Mouse (Mus musculus): ENCODE measurements around the gene Mfsd4b3. TPM values are rescaled to one million over a fixed set of nuclear protein-coding genes. Genes with fewer than 3 reads are reported as not detected.
A peak's percentile ranks its signal among the peaks of the same experiment; 100 is the strongest.

Mfsd4b3 gene
- polyA plus RNA-seq, 1 experiment from 2014 or later, result not detected

- no peak overlapping the region for H3K9ac ChIP-seq
- H3K36me3 ChIP-seq (ENCODE audit: poor library complexity, severe bottlenecking), result no peaks in the 10 kb centered on the region
- H3K27ac ChIP-seq, result no peak overlapping the region
- no peaks in the 10 kb centered on the region for H3K27me3 ChIP-seq
- no peak overlapping the region for H3K4me2 ChIP-seq
- ATAC-seq, result no peak
- H3K4me1 ChIP-seq, result no peaks in the 10 kb centered on the region
- no peak overlapping the region for H3K4me3 ChIP-seq
- H3K9me3 ChIP-seq (replicated peaks), result no peaks in the 10 kb centered on the region
Observed at GRCm38 (mm10) chr10:39912616-39913015, 47.3 kb downstream of the Mfsd4b3 start.

- no peak for ATAC-seq
- H3K9ac ChIP-seq, result no peak overlapping the region
- no peak overlapping the region for H3K4me2 ChIP-seq
- no peaks in the 10 kb centered on the region for H3K36me3 ChIP-seq (ENCODE audit: poor library complexity, severe bottlenecking)
- no peaks in the 10 kb centered on the region for H3K4me1 ChIP-seq
- WGBS, result 72% methylated on average over 13 of the region's 13 CpGs
- H3K27me3 ChIP-seq, result no peaks in the 10 kb centered on the region
- H3K4me3 ChIP-seq, result no peak overlapping the region
- H3K9me3 ChIP-seq (replicated peaks), result no peaks in the 10 kb centered on the region
- no peak overlapping the region for H3K27ac ChIP-seq
Observed at GRCm38 (mm10) chr10:39908768-39909441, 51.0 kb downstream of the Mfsd4b3 start.

GRCm38 (mm10) chr10:39906799-39907658, 52.9 kb downstream of the Mfsd4b3 start:
- H3K27ac ChIP-seq, result no peak overlapping the region
- H3K4me1 ChIP-seq, result no peaks in the 10 kb centered on the region
- no peak overlapping the region for H3K4me2 ChIP-seq
- ATAC-seq, result no peak
- H3K9me3 ChIP-seq (replicated peaks), result no peaks in the 10 kb centered on the region
- no peaks in the 10 kb centered on the region for H3K36me3 ChIP-seq (ENCODE audit: poor library complexity, severe bottlenecking)
- H3K9ac ChIP-seq, result no peak overlapping the region
- WGBS, result 83% methylated on average over 10 of the region's 10 CpGs
- H3K4me3 ChIP-seq, result no peak overlapping the region
- H3K27me3 ChIP-seq, result no peaks in the 10 kb centered on the region

- ATAC-seq, result no peak
- H3K36me3 ChIP-seq (ENCODE audit: poor library complexity, severe bottlenecking), result no peaks in the 10 kb centered on the region
- 71% methylated on average over 3 of the region's 3 CpGs for WGBS
Observed at GRCm38 (mm10) chr10:39904191-39904590, 55.8 kb downstream of the Mfsd4b3 start.

GRCm38 (mm10) chr10:39898874-39899371, 61.0 kb downstream of the Mfsd4b3 start, which contains the start of gene Mfsd4b4:
Gene Mfsd4b4 (minus strand): TSS chr10:39899238.
- H3K9ac ChIP-seq, result peak within 1 kb of the TSS; percentile 81
- peak within 1 kb of the TSS; percentile 41; the same call in 1 of the 2 replicates for H3K27ac ChIP-seq
- peaks cover 14% of the 10 kb centered on the region for H3K4me1 ChIP-seq
- peak within 1 kb of the TSS; percentile 85 for H3K4me2 ChIP-seq
- H3K4me3 ChIP-seq, result peak within 1 kb of the TSS; percentile 68
- H3K27me3 ChIP-seq, result no peaks in the 10 kb centered on the region
- no peaks in the 10 kb centered on the region for H3K36me3 ChIP-seq (ENCODE audit: poor library complexity, severe bottlenecking)
- WGBS, result under 1% methylated on average over 41 of the region's 41 CpGs
- H3K9me3 ChIP-seq (replicated peaks), result no peaks in the 10 kb centered on the region
- ATAC-seq, result peak; percentile 99

More at GRCm38 (mm10) chr10:39904191-39904590, 55.8 kb downstream of the Mfsd4b3 start:
- Histone ChIP-seq H3K9ac (no peak overlapping the region), H3K4me1 (peaks cover 4% of the 10 kb centered on the region; the same call in 1 of the 2 replicates), H3K4me2 (no peak overlapping the region), H3K9me3 (replicated peaks) (no peaks in the 10 kb centered on the region), H3K27me3 (no peaks in the 10 kb centered on the region), H3K4me3 (no peak overlapping the region), H3K27ac (no peak overlapping the region)

Other genes with a start within 250 kb of the Mfsd4b3 start
- gene Rev3l, start 228.0 kb downstream of the Mfsd4b3 start, polyA plus RNA-seq (2015; fragmentation: Nextera tagmentation; extraction: Ambion mirVana), result 17.7 and 21.4 TPM in 2 replicates
- 3.4 and 3.8 TPM in 2 replicates for gene Mfsd4b4, start 60.9 kb downstream of the Mfsd4b3 start, polyA plus RNA-seq (2015; fragmentation: Nextera tagmentation; extraction: Ambion mirVana)
- gene Mfsd4b2, start 33.2 kb downstream of the Mfsd4b3 start, polyA plus RNA-seq (2015; fragmentation: Nextera tagmentation; extraction: Ambion mirVana), result not detected in 2 replicates
- not detected in 2 replicates for gene Mfsd4b5, start 26.5 kb upstream of the Mfsd4b3 start, polyA plus RNA-seq (2015; fragmentation: Nextera tagmentation; extraction: Ambion mirVana)
- gene Mfsd4b1, start 65.1 kb upstream of the Mfsd4b3 start, polyA plus RNA-seq (2015; fragmentation: Nextera tagmentation; extraction: Ambion mirVana), result not detected in 2 replicates
- 3.1 and 6.8 TPM in 2 replicates for gene Slc16a10, start 182.1 kb upstream of the Mfsd4b3 start, polyA plus RNA-seq (2015; fragmentation: Nextera tagmentation; extraction: Ambion mirVana)